ENCODE assay signal across 8 mouse cellular contexts in genomic region chr13:23368583-23369420, GRCm38 (mm10). TPM values are rescaled to one million over a fixed set of nuclear protein-coding genes. Genes with fewer than 3 reads are reported as not detected.
A peak's percentile ranks its signal among the peaks of the same experiment; 100 is the strongest.
DNase-seq lines count a peak whose midpoint lies in the region; ATAC-seq and TF ChIP-seq lines count a peak whose summit lies in the region.

Zfp322a (minus strand) TSS chr13:23369208.

- peak; percentile 99 for ATAC-seq in embryonic facial prominence, embryonic 15.5 days (ENCODE audit: insufficient number of reproducible peaks, low FRiP score, low TSS enrichment, low read depth)
- ATAC-seq in limb, embryonic 14.5 days (ENCODE audit: low FRiP score, low read depth): peak; percentile 99
- peak; percentile 100 for ATAC-seq in midbrain, postnatal 0 days (ENCODE audit: low FRiP score)

- WGBS in bone marrow, adult 2 months: 1% methylated on average over 55 of the region's 55 CpGs
- WGBS in embryonic facial prominence, embryonic 15.5 days: under 1% methylated on average over 55 of the region's 55 CpGs
- 2% methylated on average over 54 of the region's 55 CpGs for WGBS in limb, embryonic 14.5 days
- under 1% methylated on average over 55 of the region's 55 CpGs for WGBS in midbrain, postnatal 0 days

- H3K36me3 ChIP-seq in embryonic facial prominence, embryonic 15.5 days: no peaks in the 10 kb centered on the region; the same call in 1 of the 2 replicates
- peaks cover 16% of the 10 kb centered on the region for H3K36me3 ChIP-seq in limb, embryonic 14.5 days (ENCODE audit: control insufficient read depth, insufficient read depth, low read length)
- H3K36me3 ChIP-seq in midbrain, postnatal 0 days (ENCODE audit: insufficient read depth, low read length): 0 out of 2 replicates have a peak, but pooled peaks cover 6% of the 10 kb centered on the region

- H3K27ac ChIP-seq in bone marrow, adult 2 months (ENCODE audit: control insufficient read depth, insufficient read depth, low read depth, low read length, poor library complexity): peak within 1 kb of the TSS; percentile 89
- peak within 1 kb of the TSS; percentile 96 for H3K27ac ChIP-seq in embryonic facial prominence, embryonic 15.5 days (replicated peaks)
- peak within 1 kb of the TSS; percentile 96 for H3K27ac ChIP-seq in limb, embryonic 14.5 days (replicated peaks; ENCODE audit: low read depth, low read length)
- H3K27ac ChIP-seq in midbrain, postnatal 0 days (ENCODE audit: low read depth, low read length): peak within 1 kb of the TSS; percentile 94

- peak within 1 kb of the TSS; percentile 96 for H3K4me3 ChIP-seq in bone marrow, adult 2 months (replicated peaks; ENCODE audit: control insufficient read depth, low read depth, low read length)
- H3K4me3 ChIP-seq in embryonic facial prominence, embryonic 15.5 days (replicated peaks): peak within 1 kb of the TSS; percentile 86
- peak within 1 kb of the TSS; percentile 81 for H3K4me3 ChIP-seq in limb, embryonic 14.5 days (replicated peaks; ENCODE audit: low read length)
- H3K4me3 ChIP-seq in midbrain, postnatal 0 days (ENCODE audit: low read depth, low read length): peak within 1 kb of the TSS; percentile 67

- peak; percentile 97 for DNase-seq in 416B (ENCODE audit: low read depth)
- DNase-seq in heart, adult 8-10 months (ENCODE audit: low spot score): peak; percentile 97
- peak; percentile 98 for DNase-seq in kidney, adult 9 months
- peak; percentile 98 for DNase-seq in limb, embryonic 14.5 days (ENCODE audit: low spot score)
- DNase-seq in midbrain, postnatal 0 days (ENCODE audit: low spot score): peak; percentile 98
- peak; percentile 91 for DNase-seq in spleen, postnatal 14 days (ENCODE audit: low spot score in 2 of 2)

- peak within 1 kb of the TSS; percentile 65 for H3K4me2 ChIP-seq in embryonic facial prominence, embryonic 15.5 days (replicated peaks)
- peak within 1 kb of the TSS; percentile 52 for H3K4me2 ChIP-seq in limb, embryonic 14.5 days (replicated peaks; ENCODE audit: low read depth, low read length, severe bottlenecking)
- peak within 1 kb of the TSS; percentile 70 for H3K4me2 ChIP-seq in midbrain, postnatal 0 days (ENCODE audit: low read depth, low read length, poor library complexity, severe bottlenecking)

- no peak for TF ChIP-seq CTCF in bone marrow, adult 2 months (IDR thresholded peaks at IDR 0.05; ENCODE audit: control insufficient read depth, insufficient read depth, low read length)
- TF ChIP-seq CTCF in midbrain, postnatal 0 days (IDR thresholded peaks at IDR 0.05): no peak

- H3K9me3 ChIP-seq in embryonic facial prominence, embryonic 15.5 days (replicated peaks): no peaks in the 10 kb centered on the region
- H3K9me3 ChIP-seq in limb, embryonic 14.5 days (ENCODE audit: control insufficient read depth, low read length): no peaks in the 10 kb centered on the region
- H3K9me3 ChIP-seq in midbrain, postnatal 0 days (ENCODE audit: low read length): no peaks in the 10 kb centered on the region

- no peaks in the 10 kb centered on the region; the same call in 1 of the 2 replicates for H3K4me1 ChIP-seq in bone marrow, adult 2 months (ENCODE audit: control insufficient read depth, insufficient read depth, low read length)
- H3K4me1 ChIP-seq in embryonic facial prominence, embryonic 15.5 days: peaks cover 13% of the 10 kb centered on the region
- peaks cover 14% of the 10 kb centered on the region for H3K4me1 ChIP-seq in limb, embryonic 14.5 days (ENCODE audit: control insufficient read depth, insufficient read depth, low read length)
- peaks cover 13% of the 10 kb centered on the region; the same call in 1 of the 2 replicates for H3K4me1 ChIP-seq in midbrain, postnatal 0 days (ENCODE audit: insufficient read depth, low read length)

- peak within 1 kb of the TSS; percentile 86 for H3K9ac ChIP-seq in embryonic facial prominence, embryonic 15.5 days
- peak within 1 kb of the TSS; percentile 82 for H3K9ac ChIP-seq in limb, embryonic 14.5 days (ENCODE audit: low read depth, low read length, severe bottlenecking)
- peak within 1 kb of the TSS; percentile 89 for H3K9ac ChIP-seq in midbrain, postnatal 0 days (replicated peaks; ENCODE audit: low read length, poor library complexity, severe bottlenecking)

- no peaks in the 10 kb centered on the region for H3K27me3 ChIP-seq in embryonic facial prominence, embryonic 15.5 days
- H3K27me3 ChIP-seq in limb, embryonic 14.5 days (ENCODE audit: control insufficient read depth, insufficient read depth, low read length): no peaks in the 10 kb centered on the region
- H3K27me3 ChIP-seq in midbrain, postnatal 0 days (ENCODE audit: insufficient read depth, low read length): no peaks in the 10 kb centered on the region

- TF ChIP-seq POLR2A in bone marrow, adult 2 months (IDR thresholded peaks at IDR 0.05; ENCODE audit: borderline replicate concordance, control insufficient read depth, low read depth, low read length): peak; percentile 89
- TF ChIP-seq POLR2A in limb, embryonic 14.5 days (IDR thresholded peaks at IDR 0.05; ENCODE audit: borderline replicate concordance, extremely low read depth, insufficient read depth, insufficient read length): peak; percentile 60; the same call in 1 of the 2 replicates

RNA-seq across cellular contexts. Expression of gene Zfp322a, which starts in this region (rescaled TPM):
- polyA plus RNA-seq in bone marrow, adult 2 months (2011; ENCODE audit: insufficient read depth, insufficient read length, low replicate concordance, missing spikeins): 4.2 and 6.1 TPM in 2 replicates
- 38.5 and 43.1 TPM in 2 replicates for polyA plus RNA-seq in embryonic facial prominence, embryonic 15.5 days (2015; fragmentation: Nextera tagmentation; extraction: Ambion mirVana)
- 10 to 100 TPM; 12.3 to 15.4 (median 14.7) TPM for total RNA-seq in heart, adult 8-10 months (2022)
- polyA plus RNA-seq in limb, embryonic 14.5 days (2012; rRNA removed): 15.1 and 20.2 TPM in 2 replicates
- 42.9 and 50.7 TPM in 2 replicates for polyA plus RNA-seq in limb, embryonic 14.5 days (2014; fragmentation: Nextera tagmentation; extraction: Ambion mirVana)
- 19.7 and 32.5 TPM in 2 replicates for total RNA-seq in midbrain, postnatal 0 days (2014; rRNA removed)
- 31.1 and 31.5 TPM in 2 replicates for polyA plus RNA-seq in midbrain, postnatal 0 days (2015; fragmentation: Nextera tagmentation; extraction: Ambion mirVana)

Comparison
In these comparisons a context has a peak if more than half of its experiments do, and no peak if none do; other contexts are left out.
1. Peak in every context shown above with its lines: DNase-seq, ATAC-seq, H3K4me3 ChIP-seq and H3K27ac ChIP-seq.